Mouse (Mus musculus) erythroblast, embryonic 14.5 days (primary cell): ENCODE measurements at regions not wholly inside any gene's neighbourhood (a gene's known extent, or its start where the extent isn't known, plus 50 kb on each side); places are given as distances from the start of the nearest gene placed in this dataset.

Experiments
- GATA1 ChIP-seq: IDR thresholded peaks from 2 replicates; pipeline ENCODE4 v1.6.1; 2012; ENCODE audit warnings: low read length, inconsistent platforms, mixed read lengths
- TAL1 ChIP-seq: IDR thresholded peaks from 3 replicates; pipeline ENCODE4 v1.6.1; 2012; ENCODE audit warnings: low read length, inconsistent platforms, mixed read lengths

GRCm38 (mm10) chr13:30046061-30046460 lies 60.2 kb upstream of the E2f3 start:
- no peak for TF ChIP-seq TAL1
- TF ChIP-seq GATA1, result no peak
